Mouse (Mus musculus) heart, postnatal 0 days (tissue): ENCODE data around the gene Ppp2r2c.

Source experiments
- CTCF ChIP-seq: IDR thresholded peaks from 2 replicates; pipeline ENCODE4 v1.5.1; 2016; ENCODE audit warnings: antibody characterized with exemption, control low read depth, low read depth
- EP300 ChIP-seq: IDR thresholded peaks from 2 replicates; pipeline ENCODE4 v1.6.1; 2016; ENCODE audit warnings: antibody characterized with exemption, low read depth

GRCm38 (mm10) chr5:36909545-36909944 is 41.2 kb downstream of the Ppp2r2c start:
- TF ChIP-seq EP300 (no peak), CTCF (no peak)
